Mouse (Mus musculus) olfactory bulb, adult 2 months (tissue): ENCODE measurements around the gene Lyl1. TPM values are rescaled to one million over a fixed set of nuclear protein-coding genes. Genes with fewer than 3 reads are reported as not detected.

ENCODE experiments used
- H3K27ac ChIP-seq: fragments of 200-500 bp; 2 replicates; pipeline ENCODE4 v1.5.1; 2012; ENCODE audit warnings: low read depth, low read length; ENCODE audit not compliant: insufficient read depth
- H3K4me1 ChIP-seq: fragments of 200-500 bp; 2 replicates; pipeline ENCODE4 v1.6.1; 2012; ENCODE audit warnings: low read length; ENCODE audit not compliant: control insufficient read depth, insufficient read depth
- H3K4me3 ChIP-seq: fragments of 200-500 bp; 2 replicates; pipeline ENCODE4 v1.5.1; 2012; ENCODE audit warnings: mild to moderate bottlenecking, low read depth, low read length, moderate library complexity; ENCODE audit not compliant: insufficient read depth
- CTCF ChIP-seq: fragments of 200-500 bp; IDR thresholded peaks from 2 replicates; pipeline ENCODE4 v1.5.1; 2012; ENCODE audit warnings: low read depth, mild to moderate bottlenecking, low read length, moderate library complexity; ENCODE audit not compliant: insufficient read depth
- POLR2A ChIP-seq: fragments of 200-500 bp; IDR thresholded peaks from 2 replicates; pipeline ENCODE4 v1.6.1; 2012; ENCODE audit warnings: mild to moderate bottlenecking, low read depth, low read length, moderate library complexity; ENCODE audit not compliant: insufficient read depth
- WGBS: fragments of 180-500 bp; shearing (Covaris S2); methylation state at CpG from one replicate; pipeline ENCODE4 v1.1.7; 2018; 5-methylcytosine and 5-hydroxymethylcytosine counted together
- polyA plus RNA-seq: library from polyadenylated mRNA; stranded (reverse); fragments of >200 nt; gene quantifications from 2 replicates; pipeline ENCODE4 v1.2.4, GENCODE M21; 2012; ENCODE audit warnings: low replicate concordance; ENCODE audit not compliant: missing spikeins, insufficient read depth, insufficient read length

The Lyl1 gene
- polyA plus RNA-seq, 1 experiment: not detected

DNA sequence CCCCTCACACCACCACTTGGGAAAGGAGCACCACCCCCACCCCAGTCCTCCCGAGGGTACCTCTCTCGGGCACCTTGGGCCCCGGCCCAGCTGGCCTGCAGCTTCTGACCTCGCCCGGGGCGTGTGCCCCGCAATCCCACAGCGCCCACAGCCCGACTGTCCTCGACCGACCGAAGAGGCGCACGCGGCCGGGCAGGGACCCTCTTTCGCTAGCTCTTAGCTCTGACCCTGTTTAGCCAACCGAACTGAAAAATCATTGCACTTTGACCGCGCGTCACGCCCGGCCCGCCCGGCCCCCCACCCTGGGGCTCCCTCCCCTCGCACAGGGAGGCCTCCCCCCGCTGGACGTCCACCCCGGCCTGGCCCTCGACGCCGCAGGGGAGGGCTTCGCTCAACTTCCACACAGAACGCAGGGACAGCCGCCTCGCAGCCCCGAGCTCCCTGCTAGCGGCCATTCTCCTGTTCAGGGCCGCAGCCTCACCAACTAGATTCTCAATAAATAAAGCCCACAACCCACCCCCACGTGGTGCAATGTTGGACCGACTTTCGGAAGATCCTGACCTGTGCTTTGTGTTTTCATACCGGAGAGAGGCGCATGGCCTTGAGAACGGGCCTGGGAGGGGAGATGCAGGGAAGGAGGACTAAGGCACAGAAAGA, 5.5 kb downstream of the Lyl1 start:
- TF ChIP-seq POLR2A: no peak
- TF ChIP-seq CTCF: no peak
- no peak overlapping the region for H3K27ac ChIP-seq
- H3K4me3 ChIP-seq: no peak overlapping the region
- peaks cover 19% of the 10 kb centered on the region for H3K4me1 ChIP-seq
- 56% methylated on average over 45 of the region's 45 CpGs for WGBS

DNA sequence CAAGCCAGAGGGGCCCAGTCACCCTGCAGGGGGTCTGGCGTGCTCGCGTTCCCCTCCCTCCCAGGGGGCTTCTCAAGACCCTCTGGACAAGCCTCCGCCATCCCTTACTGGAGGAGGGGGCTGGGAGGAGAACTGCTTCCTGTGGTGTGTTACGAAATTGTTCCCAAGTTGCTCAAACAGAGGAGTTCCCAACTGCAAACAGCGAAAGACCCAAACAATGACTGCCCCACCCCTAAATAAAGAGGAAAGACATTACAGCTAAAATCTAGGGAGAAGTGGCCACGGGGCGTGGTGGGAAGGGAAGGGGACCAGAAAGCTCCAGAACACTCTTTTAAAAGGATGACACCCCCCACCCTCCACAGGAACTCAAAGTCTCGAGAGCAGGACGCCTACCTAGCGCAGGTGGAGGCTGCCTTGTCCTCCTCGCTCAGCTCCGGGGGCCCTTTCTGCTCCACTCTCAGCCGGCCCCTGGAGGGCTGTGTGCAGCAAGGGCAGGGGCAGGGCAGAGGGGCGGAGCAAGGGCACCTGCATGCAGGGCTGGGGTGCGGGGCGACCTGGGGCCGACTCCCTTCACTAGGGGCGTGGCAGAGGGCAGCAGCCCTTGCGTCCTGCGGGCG, 6.1 kb downstream of the Lyl1 start:
- no peak for TF ChIP-seq POLR2A
- no peak overlapping the region for H3K4me3 ChIP-seq
- no peak overlapping the region for H3K27ac ChIP-seq
- WGBS: 57% methylated on average over 22 of the region's 22 CpGs
- peaks cover 24% of the 10 kb centered on the region for H3K4me1 ChIP-seq

GRCm38 (mm10) chr8:84708071-84708541, 6.8 kb downstream of the Lyl1 start:
- TF ChIP-seq CTCF: no peak
- no peak for TF ChIP-seq POLR2A
- Histone ChIP-seq H3K4me3 (no peak overlapping the region), H3K27ac (no peak overlapping the region), H3K4me1 (peaks cover 29% of the 10 kb centered on the region)
- WGBS: 41% methylated on average over 15 of the region's 15 CpGs

- TF ChIP-seq CTCF (peak; percentile 94), POLR2A (no peak)
- no peak overlapping the region for H3K4me3 ChIP-seq
- H3K4me1 ChIP-seq: peaks cover 37% of the 10 kb centered on the region
- WGBS: 11% methylated on average over 12 of the region's 12 CpGs
- no peak overlapping the region for H3K27ac ChIP-seq
Observed at GRCm38 (mm10) chr8:84708774-84709475, 7.7 kb downstream of the Lyl1 start.

DNA sequence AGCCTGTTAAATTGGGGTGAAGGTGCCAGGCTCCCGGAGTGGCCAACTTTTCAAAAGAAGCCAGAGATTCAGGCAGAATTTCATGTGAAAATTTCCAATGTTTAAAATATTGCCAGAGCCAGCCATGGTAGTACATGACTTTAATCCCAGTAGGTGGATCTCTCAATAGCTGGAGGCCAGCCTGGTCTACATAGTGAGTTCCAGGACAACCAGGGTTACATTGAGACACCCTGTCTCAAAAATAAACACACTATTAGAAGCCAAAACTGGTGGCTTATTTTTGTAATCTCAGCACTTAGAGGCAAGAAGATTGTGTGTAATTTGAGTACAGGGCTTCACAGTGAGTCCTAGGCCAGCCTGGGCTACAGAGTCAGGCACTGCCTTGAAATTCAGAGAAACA, 8.7 kb downstream of the Lyl1 start:
- WGBS: 84% methylated on average over 1 of the region's 1 CpGs

GRCm38 (mm10) chr8:84711312-84711711, 10.1 kb downstream of the Lyl1 start:
- Histone ChIP-seq H3K4me3 (no peak overlapping the region), H3K27ac (no peak overlapping the region), H3K4me1 (peaks cover 43% of the 10 kb centered on the region)
- TF ChIP-seq CTCF (no peak), POLR2A (no peak)
- 48% methylated on average over 3 of the region's 3 CpGs for WGBS

More for the DNA sequence above, 8.7 kb downstream of the Lyl1 start:
- Histone ChIP-seq H3K4me3 (no peak overlapping the region), H3K27ac (no peak overlapping the region), H3K4me1 (peaks cover 44% of the 10 kb centered on the region)
- TF ChIP-seq POLR2A (no peak), CTCF (no peak)

DNA sequence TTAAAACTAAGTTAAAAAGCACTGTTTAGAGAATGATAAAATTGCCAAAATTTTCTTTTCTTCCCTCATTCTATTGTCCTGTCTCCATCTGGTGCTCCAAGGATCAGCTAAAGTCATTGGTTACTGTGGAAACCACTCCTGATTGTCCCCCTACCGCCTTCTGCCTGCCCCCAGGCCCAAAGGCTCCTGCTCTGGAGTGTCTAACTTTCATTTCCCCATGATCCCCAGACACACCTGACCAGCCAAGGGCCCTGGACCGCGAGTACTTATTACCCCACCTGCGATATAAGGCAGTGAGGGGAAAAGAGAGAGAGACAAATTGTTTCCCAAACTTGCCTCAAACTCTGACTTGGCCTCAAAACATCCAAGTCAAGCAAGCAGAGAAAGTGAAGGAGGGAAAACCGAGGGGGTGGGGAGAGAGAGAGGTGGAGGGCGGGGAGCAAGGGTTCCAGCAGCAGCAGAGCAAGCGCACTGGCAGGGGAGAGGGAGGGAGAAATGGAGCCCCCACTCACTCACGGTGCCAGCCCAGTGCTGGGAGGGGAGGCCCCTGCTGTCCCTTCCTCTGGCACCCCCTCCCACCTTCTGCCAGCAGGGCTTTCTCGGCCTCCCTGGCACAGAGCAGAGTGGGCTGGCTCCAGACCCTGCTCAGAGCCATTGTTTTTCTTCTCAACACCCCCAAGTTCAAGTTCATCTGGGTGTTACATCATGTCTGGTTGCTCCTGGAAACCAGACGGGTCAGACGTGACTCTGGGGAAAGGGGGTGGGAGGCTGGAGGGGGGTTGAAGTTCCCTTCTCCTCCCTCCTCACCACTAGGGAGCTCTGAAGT, 10.9 kb downstream of the Lyl1 start:
- 0 out of 2 replicates have a peak overlapping the region, but pooled peaks have one; percentile 25 for H3K27ac ChIP-seq
- peaks cover 46% of the 10 kb centered on the region for H3K4me1 ChIP-seq
- H3K4me3 ChIP-seq: no peak overlapping the region
- 36% methylated on average over 11 of the region's 11 CpGs for WGBS
- no peak for TF ChIP-seq CTCF
- TF ChIP-seq POLR2A: no peak

DNA sequence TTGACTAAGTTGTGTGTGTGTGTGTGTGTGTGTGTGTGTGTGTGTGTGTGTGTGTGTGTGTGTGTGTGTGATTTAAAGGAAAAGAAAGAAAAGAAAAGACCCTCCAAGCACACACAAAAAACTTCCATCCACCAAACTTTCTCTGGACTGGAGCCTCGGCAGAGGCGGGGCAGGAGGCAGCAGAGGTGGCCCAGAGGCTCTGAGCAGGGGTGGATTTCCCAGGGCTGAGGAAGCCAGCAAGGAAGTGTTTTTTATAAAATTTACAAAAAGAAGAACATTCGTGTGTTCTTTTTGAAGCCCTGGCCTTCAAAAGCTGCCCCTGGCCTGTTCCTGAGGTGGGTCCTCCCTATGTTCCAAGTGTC, 11.5 kb downstream of the Lyl1 start:
- no peak for TF ChIP-seq POLR2A
- no peak for TF ChIP-seq CTCF
- Histone ChIP-seq H3K4me1 (peaks cover 44% of the 10 kb centered on the region), H3K27ac (0 out of 2 replicates have a peak overlapping the region, but pooled peaks have one; percentile 55), H3K4me3 (no peak overlapping the region)
- 52% methylated on average over 3 of the region's 3 CpGs for WGBS
